Mouse (Mus musculus): Measurements from ENCODE around the gene Ppp1r12c.

The Ppp1r12c gene

GRCm38 (mm10) chr7:4431548-4431947 lies 69.9 kb downstream of the Ppp1r12c start:
- DNase-seq (ENCODE audit: low spot score) = peak; percentile 67
